Mouse (Mus musculus): Measurements from ENCODE around the gene Snx32.
"Not testable (repeated sequence)": the region's sequence is repeated elsewhere in the genome, so short reads cannot be mapped to it uniquely, and the experiment has no call there.

DNA sequence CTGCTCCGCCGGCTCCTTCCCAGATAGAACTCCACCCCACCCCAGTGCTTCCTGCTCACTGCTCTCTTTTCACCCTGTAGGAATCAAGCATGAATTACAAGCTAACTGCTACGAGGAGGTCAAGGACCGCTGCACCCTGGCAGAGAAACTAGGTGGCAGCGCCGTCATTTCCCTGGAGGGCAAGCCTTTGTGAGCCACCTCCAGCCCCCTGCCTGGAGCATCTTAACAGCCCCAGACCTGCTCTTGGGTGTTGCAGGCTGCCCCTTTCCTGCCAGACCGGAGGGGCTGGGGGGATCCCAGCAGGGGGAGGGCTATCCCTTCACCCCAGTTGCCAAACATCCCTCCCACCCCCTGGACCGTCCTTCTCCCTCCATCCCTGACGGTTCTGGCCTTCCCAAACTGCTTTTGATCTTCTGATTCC is 17.0 kb downstream of the Snx32 start:
- TF ChIP-seq EP300 (IDR thresholded peaks at IDR 0.05; ENCODE audit: low read depth) = not testable (repeated sequence)
- TF ChIP-seq CTCF (IDR thresholded peaks at IDR 0.05; ENCODE audit: low read depth) = 0 out of 2 replicates have a peak, but pooled peaks have one; percentile 15
